Mouse (Mus musculus): ENCODE measurements around the gene Adamts8.
A peak's percentile ranks its signal among the peaks of the same experiment; 100 is the strongest.

Gene Adamts8

DNA sequence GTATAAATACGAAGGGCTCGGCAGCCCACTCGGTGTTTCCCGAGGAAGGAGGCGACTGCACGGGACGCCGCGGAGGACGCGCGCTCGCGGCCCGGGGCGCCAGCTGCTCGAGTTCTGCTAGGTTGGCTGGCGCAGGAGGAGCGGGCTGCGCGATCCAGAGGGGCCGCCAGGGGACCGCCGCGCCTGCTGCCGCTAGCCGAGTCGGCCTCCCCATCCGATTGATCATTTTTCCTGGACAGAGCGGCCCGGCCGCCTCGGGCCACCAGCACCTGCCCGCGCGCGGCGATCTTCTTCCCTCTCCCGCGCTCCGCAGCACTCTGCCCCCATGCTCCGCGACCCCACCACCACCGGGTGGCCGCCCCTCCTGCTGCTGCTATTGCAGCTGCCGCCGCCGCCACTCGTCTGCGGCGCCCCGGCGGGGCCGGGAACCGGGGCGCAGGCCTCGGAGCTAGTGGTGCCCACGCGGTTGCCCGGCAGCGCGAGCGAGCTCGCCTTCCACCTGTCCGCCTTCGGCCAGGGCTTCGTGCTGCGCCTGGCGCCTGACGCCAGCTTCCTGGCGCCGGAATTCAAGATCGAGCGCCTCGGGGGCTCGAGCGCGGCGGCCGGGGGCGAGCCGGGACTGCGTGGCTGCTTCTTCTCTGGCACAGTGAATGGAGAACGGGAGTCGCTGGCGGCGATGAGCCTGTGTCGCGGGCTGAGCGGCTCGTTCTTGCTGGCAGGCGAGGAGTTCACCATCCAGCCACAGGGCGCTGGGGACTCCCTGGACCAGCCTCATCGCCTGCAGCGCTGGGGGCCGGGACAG, at the start of gene Adamts8:
Gene Adamts8 (plus strand): TSS at position 51 of the 802 bp plus-strand sequence.
- DNase-seq (ENCODE audit: low spot score): no peak

DNA sequence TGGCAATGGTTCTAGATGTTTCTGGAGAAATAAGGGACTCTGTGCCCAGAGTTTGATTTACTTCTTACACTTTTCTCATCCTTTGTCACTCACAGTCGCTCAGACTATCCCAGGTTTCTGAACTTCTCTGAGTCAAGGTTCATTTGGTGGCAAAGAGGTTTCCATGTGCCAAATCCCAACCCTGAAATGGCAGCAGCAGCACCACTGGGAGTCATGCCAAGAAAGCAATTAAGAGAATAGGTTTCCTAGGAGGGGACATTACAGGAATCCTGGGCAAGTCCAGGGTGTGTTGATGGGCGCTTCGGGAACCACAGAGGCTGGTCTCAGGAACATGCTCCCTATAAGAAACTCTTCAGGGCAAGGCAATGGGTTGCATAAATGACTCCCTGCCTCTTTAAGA, 46.7 kb upstream of the Adamts8 start:
- no peak for DNase-seq (ENCODE audit: low spot score)

DNA sequence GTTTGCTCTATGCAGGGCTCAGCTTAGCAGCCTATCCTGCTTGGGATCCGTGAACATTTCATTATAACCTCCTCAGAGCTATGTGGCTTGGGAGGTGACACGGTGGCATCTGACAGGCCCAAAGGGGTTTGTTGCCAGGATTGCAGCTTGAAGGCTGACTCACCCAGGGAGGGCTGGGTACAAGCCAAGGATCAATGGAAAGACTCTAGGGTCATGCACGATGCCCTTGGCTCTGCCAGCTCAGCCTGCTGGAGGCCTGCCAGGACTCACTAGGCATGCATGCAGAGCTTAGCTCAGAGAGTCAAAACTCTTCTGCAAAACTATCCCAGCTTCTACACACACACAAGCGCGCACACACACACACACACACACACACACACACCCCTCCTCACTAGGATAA, 45.6 kb upstream of the Adamts8 start:
- peak; percentile 73 for DNase-seq (ENCODE audit: low spot score)

DNA sequence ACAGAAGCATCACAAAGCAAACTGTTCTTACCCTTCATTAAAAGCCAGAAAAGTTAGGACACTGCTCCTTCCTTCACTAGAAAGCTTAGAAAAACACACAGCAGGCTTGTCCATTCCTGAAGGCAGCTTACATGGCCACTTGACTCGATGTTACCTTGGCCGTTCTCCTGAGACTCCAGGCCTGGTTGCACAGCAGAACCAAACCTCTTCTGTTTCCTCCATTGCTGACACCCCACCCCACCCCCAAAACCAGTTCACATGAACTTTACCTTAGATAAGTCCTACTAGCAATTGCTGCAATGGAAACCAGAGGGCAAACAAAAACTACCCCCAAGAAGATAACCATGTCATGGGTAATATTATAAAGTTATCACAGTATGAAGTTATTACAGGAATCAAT, 45.2 kb upstream of the Adamts8 start:
- no peak for DNase-seq (ENCODE audit: low spot score)

DNA sequence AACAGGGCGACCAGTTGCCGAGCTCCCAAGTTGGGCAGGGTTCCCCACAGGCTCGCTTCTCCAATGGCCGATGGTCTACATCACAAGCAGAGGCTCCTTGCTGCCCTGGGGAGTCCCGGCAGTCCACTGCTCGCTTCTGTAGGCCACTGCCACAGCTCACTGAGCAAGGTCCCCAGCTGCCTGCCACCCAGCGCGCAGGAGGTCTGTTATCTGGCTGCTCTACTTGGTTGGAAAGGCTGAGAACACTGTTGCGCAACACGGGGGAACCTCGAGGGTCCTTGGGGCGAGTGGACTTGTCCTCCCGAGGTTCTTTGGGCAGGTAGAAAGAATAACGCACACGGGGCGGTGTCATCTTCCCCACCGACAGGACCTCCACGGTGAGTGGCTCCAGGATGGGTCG, 40.2 kb upstream of the Adamts8 start:
- no peak for DNase-seq (ENCODE audit: low spot score)

DNA sequence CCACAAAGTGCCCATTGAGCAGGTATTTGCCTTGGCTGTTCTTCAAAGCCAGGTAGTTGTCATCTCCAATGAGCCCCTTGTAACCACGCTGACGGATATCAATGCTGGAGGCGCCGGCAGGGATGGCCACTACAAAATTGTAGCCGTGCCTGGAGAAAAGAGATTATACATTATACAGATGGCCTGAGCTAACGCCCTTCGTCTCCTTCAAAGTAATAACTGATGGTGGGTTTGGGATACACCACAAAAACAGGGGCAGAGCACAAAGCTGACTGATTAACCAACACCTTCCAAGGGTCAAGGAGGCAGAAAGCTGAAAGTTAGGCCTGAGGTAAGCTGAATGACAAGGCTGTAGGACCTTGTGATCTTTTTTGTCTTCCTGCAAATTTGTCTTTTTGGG, 39.7 kb upstream of the Adamts8 start:
- no peak for DNase-seq (ENCODE audit: low spot score)

DNA sequence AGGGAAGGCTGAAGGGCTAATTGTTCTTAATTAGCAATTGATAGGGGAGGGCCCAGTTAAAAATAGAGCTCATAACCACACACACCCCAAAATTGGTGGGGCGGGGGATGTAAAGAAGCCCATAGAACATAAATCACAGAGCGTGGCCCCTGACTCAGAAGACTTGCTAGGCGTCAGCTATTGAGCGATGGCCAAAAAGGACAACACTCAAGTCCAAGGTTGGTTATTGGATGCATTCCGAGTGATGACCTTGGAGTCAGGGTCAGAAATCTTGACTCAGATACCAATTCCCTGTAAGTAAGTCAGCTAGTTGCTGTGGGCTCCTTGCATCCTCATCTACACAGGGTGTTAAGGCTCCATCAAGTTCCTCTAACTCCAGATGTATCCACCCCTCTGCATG, 39.1 kb upstream of the Adamts8 start:
- no peak for DNase-seq (ENCODE audit: low spot score)

DNA sequence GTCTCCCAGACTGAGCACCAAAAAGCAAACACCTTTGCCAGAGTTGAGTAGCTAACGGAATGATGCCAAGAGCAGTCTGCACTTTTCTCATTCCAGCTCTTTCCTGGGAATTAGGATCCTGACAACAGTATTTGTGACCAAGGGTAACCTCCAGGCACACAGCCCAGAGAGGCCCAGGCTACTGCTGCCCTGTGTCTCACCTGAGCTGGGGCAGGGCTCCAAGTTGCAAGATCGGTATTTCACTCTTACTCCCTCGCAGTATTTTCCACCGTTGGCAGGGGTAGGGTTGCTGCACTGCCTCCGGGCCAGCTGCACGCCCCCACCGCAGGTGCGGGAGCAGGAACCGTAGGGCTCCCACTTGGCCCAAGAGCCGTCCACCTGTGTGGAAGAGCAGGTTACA, 36.5 kb upstream of the Adamts8 start:
- DNase-seq (ENCODE audit: low spot score): no peak

DNA sequence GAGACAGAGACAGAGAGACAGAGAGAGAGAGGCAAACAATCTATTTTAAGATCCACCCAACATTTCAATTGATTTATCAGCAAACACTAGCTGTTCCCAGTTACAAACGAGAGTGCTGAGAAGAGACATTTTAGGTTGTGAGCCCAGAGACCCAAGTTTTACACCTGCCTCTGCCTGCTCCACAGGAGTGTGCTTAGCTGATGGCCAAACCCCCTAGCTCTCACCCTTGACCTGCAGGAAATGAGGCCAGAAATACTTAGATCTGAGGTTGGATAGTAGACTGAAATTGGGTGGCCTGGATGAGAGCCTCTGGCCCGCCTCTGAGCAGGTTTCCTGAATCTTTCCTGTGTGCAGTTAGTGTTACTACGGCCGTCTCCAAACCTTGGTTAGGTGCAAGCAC, 35.9 kb upstream of the Adamts8 start:
- no peak for DNase-seq (ENCODE audit: low spot score)

DNA sequence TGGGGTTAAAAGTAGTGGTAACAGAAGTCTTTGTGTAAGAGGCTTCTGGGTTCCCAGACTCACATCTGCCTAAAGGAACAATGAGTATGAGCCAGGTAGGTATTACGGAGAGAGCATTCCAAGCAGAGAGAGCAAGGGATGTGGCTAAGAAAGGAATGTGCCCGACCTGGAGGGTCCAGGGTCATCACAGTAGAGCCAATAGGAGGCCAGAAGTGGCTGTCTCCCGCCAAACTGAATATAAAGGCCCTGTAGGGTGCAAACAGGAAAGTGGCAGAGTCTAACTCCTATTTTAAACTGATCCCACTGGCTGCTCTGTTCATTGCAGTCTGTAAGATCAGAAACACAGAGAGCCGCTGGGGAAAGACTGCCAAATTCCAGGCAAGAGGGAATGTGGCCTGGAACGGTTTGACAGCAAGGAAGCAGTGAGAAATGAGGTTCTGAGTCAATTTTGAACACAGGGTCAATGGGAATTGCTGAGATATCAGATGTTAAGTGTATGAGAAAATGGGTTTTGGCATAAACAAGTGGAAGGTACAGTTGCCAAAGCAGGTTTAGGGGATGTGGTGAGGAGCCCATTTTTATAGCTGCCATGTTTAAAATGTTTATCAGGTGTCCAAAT, 34.6 kb upstream of the Adamts8 start:
- no peak for DNase-seq (ENCODE audit: low spot score)

DNA sequence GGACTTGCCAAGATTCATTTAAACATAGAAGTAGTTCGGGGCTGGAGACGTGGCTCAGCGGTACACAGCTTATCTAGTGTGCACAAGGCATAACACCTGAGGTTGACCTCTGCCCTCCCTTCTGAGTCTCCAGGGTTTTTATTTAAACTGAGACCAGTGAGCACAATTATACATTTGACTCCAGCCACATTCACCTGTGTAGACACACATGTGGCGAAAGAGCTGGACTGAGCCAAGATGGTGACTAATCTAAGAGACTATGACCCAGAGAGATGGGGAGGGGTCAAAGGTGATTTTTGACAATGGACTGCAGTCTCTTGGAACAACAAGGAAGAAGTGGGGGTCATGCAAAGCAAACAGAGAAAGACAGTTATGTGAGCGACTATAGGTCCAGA, 34.1 kb upstream of the Adamts8 start:
- no peak for DNase-seq (ENCODE audit: low spot score)

DNA sequence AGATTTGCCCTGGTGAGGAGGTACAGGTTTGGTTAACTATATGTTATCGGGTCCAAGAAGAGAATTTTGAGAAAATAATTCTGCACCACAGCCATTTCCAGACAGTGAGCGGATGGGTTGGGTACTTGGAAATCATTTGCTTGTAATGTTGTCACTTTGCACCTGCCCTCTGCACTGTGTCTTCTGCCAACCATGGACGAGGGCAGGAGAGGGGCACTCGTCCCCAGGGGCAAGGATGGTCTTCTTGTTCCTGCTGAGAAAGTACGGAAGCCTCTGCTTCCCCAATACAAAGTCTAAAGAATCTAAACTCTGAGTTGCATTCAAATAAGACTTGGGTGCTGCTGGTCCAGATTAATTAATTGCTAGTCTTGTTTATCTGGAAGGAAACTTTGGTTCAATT, 33.4 kb upstream of the Adamts8 start:
- DNase-seq (ENCODE audit: low spot score): no peak

DNA sequence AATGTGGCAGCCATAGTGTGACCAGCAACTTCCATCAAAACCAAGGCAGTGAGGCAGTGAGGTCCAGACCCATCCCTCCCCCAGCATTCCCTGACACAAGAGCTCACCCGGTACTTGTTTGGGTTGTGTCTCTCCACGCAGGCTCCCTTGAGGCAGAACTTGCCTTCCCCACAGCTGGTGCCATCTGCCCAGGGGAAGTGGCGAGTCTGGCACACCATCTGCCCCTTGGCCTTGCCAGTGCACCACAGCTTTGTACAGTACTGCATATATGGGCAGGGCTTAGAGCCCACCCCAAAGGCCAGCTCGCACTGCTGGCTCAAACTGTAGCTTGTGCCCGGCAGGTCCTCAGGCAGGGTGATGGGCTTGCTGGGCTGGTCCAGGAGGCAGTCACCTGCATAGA, 31.9 kb upstream of the Adamts8 start:
- DNase-seq (ENCODE audit: low spot score): no peak

DNA sequence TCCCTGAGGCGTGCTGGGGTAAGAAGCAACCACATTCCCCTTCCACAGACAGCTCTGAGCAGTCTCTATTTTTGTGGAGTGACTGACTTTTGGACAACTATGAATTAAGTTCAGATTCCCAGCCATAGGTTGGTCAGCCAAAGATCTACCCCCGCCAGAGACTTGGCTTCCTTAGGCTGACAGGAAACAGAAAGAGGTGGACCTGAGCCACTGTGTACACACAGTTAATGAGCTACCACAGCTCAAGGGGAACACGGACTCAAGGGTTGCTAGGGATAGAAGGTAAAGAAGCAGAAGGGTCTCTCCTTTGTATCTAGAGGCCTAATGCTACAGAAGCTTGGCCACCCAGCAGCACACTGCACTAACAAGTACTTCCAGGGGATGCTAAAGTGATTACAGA, 30.2 kb upstream of the Adamts8 start:
- DNase-seq (ENCODE audit: low spot score): no peak

DNA sequence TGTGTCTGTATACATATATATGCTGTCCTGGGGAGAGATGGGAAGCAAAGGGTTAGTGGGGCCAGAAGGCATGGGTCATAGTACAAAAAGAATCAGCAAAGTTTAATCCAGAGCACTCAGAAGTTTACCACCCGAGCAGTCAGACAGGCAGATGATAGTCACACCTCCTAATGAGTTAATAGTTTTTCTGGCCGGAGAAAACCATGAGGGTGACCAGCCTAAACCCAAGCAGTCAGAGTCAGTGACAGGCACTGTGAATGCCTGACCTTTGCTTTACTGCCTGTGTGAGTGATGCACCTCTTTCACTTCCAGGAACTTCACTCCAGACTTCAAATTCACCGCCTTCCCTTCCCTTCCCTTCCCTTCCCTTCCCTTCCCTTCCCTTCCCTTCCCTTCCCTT, 28.9 kb upstream of the Adamts8 start:
- no peak for DNase-seq (ENCODE audit: low spot score)

DNA sequence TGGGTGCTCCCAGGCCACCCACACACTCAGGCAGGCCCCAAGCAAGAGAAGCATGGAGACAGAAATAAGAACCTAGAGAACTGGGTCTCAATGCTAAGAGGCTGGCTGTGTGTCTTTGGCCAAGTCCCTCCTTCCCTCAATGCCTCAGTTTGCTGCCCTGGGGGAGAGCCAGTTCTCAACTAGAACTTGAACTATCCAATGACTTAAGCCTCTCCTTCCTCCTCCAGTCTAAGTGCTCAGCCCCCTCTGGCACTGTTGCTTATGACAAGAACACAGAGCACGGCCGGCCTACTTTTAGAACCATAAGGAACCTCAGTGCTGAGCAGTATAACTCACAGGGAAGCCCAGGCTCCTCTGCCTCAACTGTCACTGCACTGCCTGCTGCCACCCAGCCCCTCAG, 28.1 kb upstream of the Adamts8 start:
- no peak for DNase-seq (ENCODE audit: low spot score)

DNA sequence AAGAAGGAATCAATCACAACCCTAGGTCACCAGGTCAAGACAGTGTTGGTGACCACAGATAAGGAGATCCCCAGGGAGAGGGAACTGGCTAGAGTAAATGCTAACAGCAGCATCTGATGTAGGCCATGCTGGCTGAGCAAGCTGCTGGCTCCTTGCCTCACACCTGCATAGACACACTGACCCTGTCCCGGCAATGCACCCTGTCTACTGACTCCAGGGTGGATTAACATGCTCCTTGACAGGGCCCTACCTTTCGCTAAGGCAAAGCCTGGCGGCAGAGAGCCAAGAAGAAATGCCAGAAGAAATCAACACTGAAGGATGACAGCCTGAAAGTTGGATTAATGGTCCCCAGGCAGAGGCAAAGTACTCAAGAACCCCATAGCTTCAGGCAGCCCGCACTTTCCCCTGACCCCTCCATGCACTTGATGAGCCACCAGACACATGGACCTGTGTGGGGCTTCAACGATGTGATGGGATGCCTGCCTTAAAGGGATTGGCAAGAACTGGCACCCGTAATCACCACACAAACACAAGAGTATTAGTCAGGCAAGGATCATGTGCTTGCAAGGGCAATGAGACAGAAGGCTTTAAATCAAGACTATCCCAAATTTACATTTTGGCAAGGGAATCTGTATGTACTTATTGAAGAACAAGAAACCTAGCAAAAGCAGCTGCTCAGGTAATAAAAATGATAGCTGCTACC, 25.9 kb upstream of the Adamts8 start:
- DNase-seq (ENCODE audit: low spot score): no peak

DNA sequence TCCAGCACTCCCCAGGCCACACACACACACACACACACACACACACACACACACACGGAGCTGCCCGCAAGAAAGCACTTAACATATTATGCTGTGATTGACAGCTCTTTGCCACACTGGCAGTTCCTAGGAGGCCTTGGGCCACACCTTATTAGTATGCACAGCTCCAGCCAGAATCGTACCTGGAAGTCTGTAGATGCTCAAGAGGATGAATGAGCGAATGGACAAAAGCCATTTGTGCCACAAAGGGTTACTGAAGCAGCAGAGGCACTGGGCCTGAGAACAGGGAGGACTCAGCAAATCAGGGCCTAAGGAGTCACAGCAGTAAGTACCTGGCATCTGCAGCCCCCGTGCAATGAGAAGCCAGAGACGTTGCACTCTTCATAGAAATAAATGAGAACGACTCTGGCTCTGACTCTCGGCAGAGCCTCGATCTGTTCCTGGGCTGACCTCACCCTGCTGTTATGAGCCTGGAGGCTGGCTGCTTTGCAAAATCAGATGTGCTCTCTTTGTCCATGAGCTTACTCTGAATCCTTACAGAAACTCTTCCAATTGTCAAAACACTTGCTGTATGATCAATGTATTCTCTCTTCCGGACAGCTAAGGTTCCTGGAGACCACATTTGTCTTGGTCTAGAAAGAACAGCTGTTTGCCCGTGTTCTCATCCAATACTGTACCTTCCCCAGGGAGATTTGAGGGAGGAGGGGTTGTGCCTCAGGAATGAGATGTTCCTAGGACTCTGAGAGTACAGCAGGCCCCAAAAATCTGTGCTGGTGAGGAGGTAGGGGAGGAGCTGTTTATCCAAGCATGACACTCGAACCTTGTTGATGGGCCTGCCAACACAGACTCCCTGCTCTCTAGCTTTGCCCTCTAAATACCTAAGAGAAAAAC, 23.7 kb upstream of the Adamts8 start:
- no peak for DNase-seq (ENCODE audit: low spot score)

DNA sequence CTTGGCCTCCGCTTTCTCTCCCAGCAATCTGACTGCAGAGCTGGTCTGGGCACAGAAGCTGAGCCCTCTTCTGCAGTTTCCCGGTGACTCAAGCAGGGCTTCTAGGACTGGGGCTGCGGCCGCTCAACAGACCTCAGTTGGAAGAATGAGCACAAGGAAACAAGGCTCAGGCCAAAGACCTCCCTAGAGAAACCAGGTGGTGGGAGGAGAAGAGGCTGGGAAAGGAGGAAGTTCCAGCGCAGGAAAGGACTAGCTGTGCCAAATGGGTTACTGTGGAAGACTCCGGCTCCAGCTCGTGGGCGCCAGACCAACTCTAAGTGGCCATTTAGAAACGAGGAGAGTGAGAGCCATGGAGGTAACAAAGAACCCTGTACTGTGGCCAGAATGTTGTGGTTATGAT, 22.7 kb upstream of the Adamts8 start:
- no peak for DNase-seq (ENCODE audit: low spot score)

DNA sequence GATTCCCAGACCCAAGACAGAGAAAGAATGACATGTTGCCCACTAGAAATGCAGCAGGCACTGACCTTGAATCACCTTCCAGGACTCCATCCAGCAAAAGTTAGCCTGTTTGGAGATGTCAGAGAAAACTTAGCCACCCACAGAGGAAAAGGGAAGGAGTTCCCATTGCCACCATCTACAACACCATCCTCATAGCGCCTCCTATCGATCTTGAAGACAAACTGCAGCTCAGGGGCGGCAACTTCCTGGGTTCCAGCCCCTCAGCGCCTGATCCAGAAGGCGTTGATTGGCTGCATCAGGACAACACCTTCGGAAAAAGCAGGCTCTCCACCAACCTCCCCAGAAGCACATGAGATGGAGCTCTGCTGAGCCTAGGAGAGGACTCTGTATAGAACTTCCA, 21.6 kb upstream of the Adamts8 start:
- DNase-seq (ENCODE audit: low spot score): no peak

DNA sequence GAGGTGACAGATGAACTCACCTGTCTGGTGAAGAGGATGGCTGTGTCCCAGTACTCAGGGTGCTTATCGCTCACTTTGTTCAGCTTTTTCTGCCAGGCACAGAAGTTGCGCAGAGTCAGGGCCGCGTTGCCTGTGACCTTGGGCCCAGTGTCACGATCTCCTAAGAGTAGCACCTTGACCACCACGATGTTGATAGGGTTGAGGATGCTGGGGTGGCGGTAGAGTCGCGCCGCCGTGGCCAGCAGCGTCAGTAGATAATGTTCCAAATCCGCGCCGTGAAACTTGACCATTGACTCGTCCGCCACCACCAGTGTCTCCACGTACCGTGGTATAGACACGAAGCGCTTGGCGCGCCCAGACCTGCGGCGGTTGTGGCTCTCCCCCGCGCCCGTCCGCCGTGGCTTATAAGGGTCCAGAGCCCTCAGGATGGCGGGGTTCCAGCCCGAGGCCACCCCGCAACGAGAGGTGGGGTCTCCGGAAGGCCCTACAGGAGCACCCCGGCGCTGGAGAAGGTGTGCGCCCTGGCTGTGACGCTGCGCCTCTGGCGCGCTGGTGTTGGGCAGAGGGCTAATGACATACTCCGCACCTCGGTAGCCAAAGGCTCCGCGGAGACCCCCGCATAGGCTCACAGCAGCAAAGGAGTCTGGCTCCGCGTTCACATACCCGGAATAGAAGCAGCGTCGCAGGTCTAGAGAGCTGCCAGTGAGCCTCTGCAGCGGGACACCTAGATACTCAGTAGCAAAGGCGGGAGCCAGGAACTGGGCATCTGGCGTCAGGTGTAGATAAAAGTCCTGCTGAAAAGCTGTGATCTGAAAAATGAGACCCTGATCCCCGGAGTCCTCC, 20.9 kb upstream of the Adamts8 start:
- no peak for DNase-seq (ENCODE audit: low spot score)

Measured in ovary, postnatal 14 days (tissue).